In the genomic region with DNA sequence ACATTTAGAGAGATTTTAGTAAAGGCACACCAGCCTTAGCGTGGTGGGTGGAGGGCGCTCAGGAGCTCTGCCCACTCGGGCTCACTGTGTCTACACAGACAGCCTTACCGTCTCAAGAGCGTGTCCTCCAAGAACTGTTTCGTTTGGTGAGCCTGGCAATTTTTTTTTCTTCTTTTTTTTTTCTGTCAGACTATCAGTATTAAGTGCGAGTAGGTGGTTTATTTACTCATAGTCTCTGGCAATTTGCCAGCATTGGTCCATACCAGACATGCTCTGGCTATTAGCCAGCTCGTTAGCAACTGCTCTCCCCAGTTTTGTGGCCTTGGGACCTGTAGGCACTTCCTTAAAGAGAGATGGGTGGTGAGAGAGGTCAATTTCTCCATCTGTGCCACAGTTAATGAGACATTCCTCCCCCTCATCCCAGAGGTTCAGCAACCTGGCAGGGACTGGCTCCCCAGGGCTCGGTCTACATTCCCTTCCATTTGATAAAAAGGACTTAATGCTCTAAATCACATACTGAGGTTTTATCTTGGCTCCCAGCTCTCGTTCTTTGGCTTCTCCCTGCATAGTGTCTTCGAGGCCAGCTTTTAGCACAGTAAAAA, we compare ENCODE assay signal across 8 mouse cellular contexts.
DNase-seq lines count a peak whose midpoint lies in the region; ATAC-seq and TF ChIP-seq lines count a peak whose summit lies in the region.

No protein-coding gene starts in this region.

- no peaks in the 10 kb centered on the region for H3K27me3 ChIP-seq in MEL (ENCODE audit: control insufficient read depth in 1 of 2, insufficient read depth in 2 of 2, low read length in 2 of 2)
- H3K27me3 ChIP-seq in forebrain, embryonic 15.5 days: no peaks in the 10 kb centered on the region
- H3K27me3 ChIP-seq in stomach, embryonic 15.5 days (replicated peaks): no peaks in the 10 kb centered on the region

- peaks cover 8 to 25% of the 10 kb centered on the region in 2 experiments for H3K4me1 ChIP-seq in MEL (ENCODE audit: control insufficient read depth in 1 of 2, insufficient read depth in 2 of 2, low read length in 2 of 2)
- H3K4me1 ChIP-seq in forebrain, embryonic 15.5 days: peaks cover 27% of the 10 kb centered on the region
- peaks cover 14% of the 10 kb centered on the region for H3K4me1 ChIP-seq in stomach, embryonic 15.5 days

- no peak for TF ChIP-seq POLR2A in MEL (IDR thresholded peaks at IDR 0.05; ENCODE audit: control insufficient read depth in 1 of 2, insufficient read depth in 1 of 2, low read depth in 1 of 2, low read length in 2 of 2, poor library complexity in 1 of 2)

- peak; percentile 19 for DNase-seq in embryo, embryonic 11 days
- no peak for DNase-seq in embryo, embryonic 10 days (ENCODE audit: low spot score)
- DNase-seq in MEL (ENCODE audit: low read depth, low spot score): peak; percentile 86
- peak; percentile 10 to 43 for DNase-seq in kidney, postnatal 36 days
- DNase-seq in urinary bladder, adult 2 months (ENCODE audit: low spot score): no peak
- DNase-seq in frontal cortex, postnatal 36 days (ENCODE audit: low spot score in 2 of 2): no peak

- no peaks in the 10 kb centered on the region for H3K9me3 ChIP-seq in MEL (replicated peaks; ENCODE audit: insufficient read depth, low read length)
- no peaks in the 10 kb centered on the region for H3K9me3 ChIP-seq in forebrain, embryonic 15.5 days
- H3K9me3 ChIP-seq in stomach, embryonic 15.5 days: no peaks in the 10 kb centered on the region

- peak overlapping the region; percentile 18 to 32 for H3K4me3 ChIP-seq in MEL (ENCODE audit: control insufficient read depth in 1 of 2, insufficient read depth in 1 of 2, low read depth in 2 of 2, low read length in 2 of 2)
- no peak overlapping the region for H3K4me3 ChIP-seq in forebrain, embryonic 15.5 days
- H3K4me3 ChIP-seq in stomach, embryonic 15.5 days (replicated peaks): no peak overlapping the region

- peaks cover 3% of the 10 kb centered on the region; the same call in 1 of the 2 replicates for H3K79me2 ChIP-seq in MEL (ENCODE audit: control insufficient read depth, insufficient read depth, low read length, poor library complexity)

- H3K4me2 ChIP-seq in forebrain, embryonic 15.5 days (replicated peaks): no peak overlapping the region
- no peak overlapping the region for H3K4me2 ChIP-seq in stomach, embryonic 15.5 days

- 28% methylated on average over 11 of the region's 11 CpGs for WGBS in forebrain, embryonic 15.5 days
- 32% methylated on average over 11 of the region's 11 CpGs for WGBS in stomach, embryonic 15.5 days

- peaks cover 0 to 20% of the 10 kb centered on the region in 2 experiments; a peak in 2 of 4 replicates for H3K36me3 ChIP-seq in MEL (ENCODE audit: control insufficient read depth in 1 of 2, insufficient read depth in 2 of 2, low read length in 2 of 2)
- H3K36me3 ChIP-seq in forebrain, embryonic 15.5 days: no peaks in the 10 kb centered on the region
- no peaks in the 10 kb centered on the region for H3K36me3 ChIP-seq in stomach, embryonic 15.5 days

- H3K9ac ChIP-seq in MEL (ENCODE audit: control insufficient read depth, low read depth, low read length, poor library complexity, severe bottlenecking): peak overlapping the region; percentile 61
- H3K9ac ChIP-seq in forebrain, embryonic 15.5 days (replicated peaks): no peak overlapping the region
- no peak overlapping the region for H3K9ac ChIP-seq in stomach, embryonic 15.5 days

- TF ChIP-seq CTCF in MEL (IDR thresholded peaks at IDR 0.05 in 2 of 3, conservative IDR thresholded peaks at IDR 0.05 in 1 of 3; ENCODE audit: control insufficient read depth in 1 of 3, insufficient read depth in 1 of 3, low read depth in 2 of 3, low read length in 3 of 3, poor library complexity in 1 of 3, severe bottlenecking in 1 of 3): no peak

- no peak for TF ChIP-seq RAD21 in MEL (IDR thresholded peaks at IDR 0.05; ENCODE audit: low read depth, low read length)

- peak overlapping the region; percentile 46 for H3K27ac ChIP-seq in MEL (ENCODE audit: control insufficient read depth, low read depth, low read length)
- 0 out of 2 replicates have a peak overlapping the region, but pooled peaks have one; percentile 44 for H3K27ac ChIP-seq in forebrain, embryonic 15.5 days (replicated peaks)
- peak overlapping the region; percentile 9; the same call in 1 of the 2 replicates for H3K27ac ChIP-seq in stomach, embryonic 15.5 days

- TF ChIP-seq EP300 in MEL (IDR thresholded peaks at IDR 0.05; ENCODE audit: low read depth in 1 of 2, low read length in 2 of 2): peak in 1 of 2 experiments; percentile 48; a peak in 1 of 4 replicates

- ATAC-seq in forebrain, embryonic 15.5 days (replicated peaks): peak; percentile 31; the same call in 1 of the 2 replicates
- ATAC-seq in stomach, embryonic 15.5 days (ENCODE audit: insufficient read depth, low FRiP score, low read depth): peak; percentile 66; the same call in 1 of the 2 replicates

TF ChIP-seq in MEL, 35 proteins besides CTCF, POLR2A, EP300 and RAD21:
- TF ChIP-seq ETS1 (IDR thresholded peaks at IDR 0.05; ENCODE audit: low read depth, low read length) (peak; percentile 75), MAFK (IDR thresholded peaks at IDR 0.05; ENCODE audit: borderline replicate concordance, low read depth, low read length) (no peak), ZKSCAN1 (IDR thresholded peaks at IDR 0.05; ENCODE audit: low read depth, low read length) (no peak), ZNF384 (IDR thresholded peaks at IDR 0.05; ENCODE audit: low read depth, low read length) (peak; percentile 95), BHLHE40 (IDR thresholded peaks at IDR 0.05; ENCODE audit: borderline replicate concordance, low read depth, low read length) (no peak), KAT2A (conservative IDR thresholded peaks at IDR 0.05; ENCODE audit: low read depth, low read length) (no peak), NELFE (IDR thresholded peaks at IDR 0.05; ENCODE audit: low read depth, low read length) (no peak), SIN3A (IDR thresholded peaks at IDR 0.05; ENCODE audit: low read length) (peak; percentile 55), CHD1 (IDR thresholded peaks at IDR 0.05; ENCODE audit: low read depth, low read length) (no peak), ZMIZ1 (IDR thresholded peaks at IDR 0.05; ENCODE audit: low read depth, low read length) (no peak), POLR2AphosphoS5 (IDR thresholded peaks at IDR 0.05; ENCODE audit: borderline replicate concordance, low read depth, low read length) (no peak), MYB (IDR thresholded peaks at IDR 0.05; ENCODE audit: low read depth, low read length) (0 out of 2 replicates have a peak, but pooled peaks have one; percentile 15), GATA1 (IDR thresholded peaks at IDR 0.05; ENCODE audit: low read depth, low read length) (no peak), RCOR1 (IDR thresholded peaks at IDR 0.05; ENCODE audit: low read depth, low read length) (0 out of 2 replicates have a peak, but pooled peaks have one; percentile 49), MEF2A (IDR thresholded peaks at IDR 0.05; ENCODE audit: extremely low read depth, insufficient replicate concordance, low read depth, low read length, poor library complexity, severe bottlenecking) (no peak), POLR2AphosphoS2 (IDR thresholded peaks at IDR 0.05; ENCODE audit: low read length) (no peak), HCFC1 (IDR thresholded peaks at IDR 0.05; ENCODE audit: low read depth, low read length) (no peak)

Comparison
In these comparisons a context has a peak if more than half of its experiments do, and no peak if none do; other contexts are left out.
1. DNase-seq: peak in embryo, embryonic 11 days (single experiment), MEL (single experiment) and kidney, postnatal 36 days (2 of 2); none in embryo, embryonic 10 days (single experiment), urinary bladder, adult 2 months (single experiment) and frontal cortex, postnatal 36 days (0 of 2).
2. H3K4me3 ChIP-seq: peak in MEL (2 of 2); none in forebrain, embryonic 15.5 days (single experiment) and stomach, embryonic 15.5 days (single experiment).
3. Peak in every context shown above with its lines, with median percentiles within 50 percentile points of each other: H3K27ac ChIP-seq.